Mouse (Mus musculus) inflammation-experienced regulatory T-cells (primary cell): ENCODE results near the gene Nrp2. TPM values are rescaled to one million over a fixed set of nuclear protein-coding genes. Genes with fewer than 3 reads are reported as not detected.

Experiments used
- polyA plus RNA-seq, 2 experiments: library from polyadenylated mRNA; unstranded; fragments of 100-300 nt; shearing (Covaris generic); gene quantifications; one replicate each; pipeline ENCODE4 v1.2.1; 2017

The Nrp2 gene
- polyA plus RNA-seq, result 1 to 10 TPM in 1 of 2 experiments, under 1 TPM in 1; 0.29 to 1.2 TPM

DNA sequence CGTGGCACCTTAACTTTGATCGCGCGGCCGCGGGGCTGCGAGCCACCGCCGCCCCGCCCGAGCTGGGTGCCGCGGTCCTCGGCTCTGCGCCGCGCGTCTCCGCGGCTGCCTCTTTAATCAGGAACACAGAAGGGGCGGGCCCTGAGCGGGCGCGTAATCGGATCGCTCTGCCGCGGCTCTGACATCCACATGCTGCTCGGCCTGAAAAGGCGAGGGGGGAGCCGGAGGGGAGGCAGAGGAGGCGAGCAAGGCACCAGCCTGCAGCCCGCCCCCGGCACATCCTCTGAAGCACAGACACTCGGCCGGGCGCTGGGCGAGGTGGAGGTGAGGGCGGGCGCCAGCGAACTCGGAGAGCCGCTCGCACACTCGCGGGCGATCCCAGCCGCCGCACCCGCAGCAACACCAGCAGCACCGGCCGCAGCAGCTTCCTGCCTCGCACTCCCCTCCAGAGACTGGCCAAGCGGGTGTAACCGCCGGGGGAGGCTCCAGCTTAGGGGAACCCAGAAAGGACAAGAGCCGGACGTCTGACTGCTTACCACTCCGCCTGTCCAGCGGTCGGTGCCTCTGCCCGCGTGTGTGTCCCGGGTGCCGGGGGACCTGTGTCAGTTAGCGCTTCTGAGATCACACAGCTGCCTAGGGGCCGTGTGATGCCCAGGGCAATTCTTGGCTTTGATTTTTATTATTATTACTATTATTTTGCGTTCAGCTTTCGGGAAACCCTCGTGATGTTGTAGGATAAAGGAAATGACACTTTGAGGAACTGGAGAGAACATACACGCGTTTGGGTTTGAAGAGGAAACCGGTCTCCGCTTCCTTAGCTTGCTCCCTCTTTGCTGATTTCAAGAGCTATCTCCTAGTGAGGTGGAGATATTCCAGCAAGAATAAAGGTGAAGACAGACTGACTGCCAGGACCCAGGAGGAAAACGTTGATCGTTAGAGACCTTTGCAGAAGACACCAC lies at the start of gene Nrp2:
Gene Nrp2, plus strand, starts transcription at position 128 of the 959 bp plus-strand sequence.

